Mouse (Mus musculus) liver, embryonic 14.5 days (tissue): Measurements from ENCODE around the gene Cand1.

Experiments
- CTCF ChIP-seq: IDR thresholded peaks from 2 replicates; pipeline ENCODE4 v1.5.1; 2016; ENCODE audit warnings: antibody characterized with exemption, low read depth, control low read depth
- EP300 ChIP-seq: IDR thresholded peaks from 2 replicates; pipeline ENCODE4 v1.6.1; 2016; ENCODE audit warnings: antibody characterized with exemption, low read depth

DNA sequence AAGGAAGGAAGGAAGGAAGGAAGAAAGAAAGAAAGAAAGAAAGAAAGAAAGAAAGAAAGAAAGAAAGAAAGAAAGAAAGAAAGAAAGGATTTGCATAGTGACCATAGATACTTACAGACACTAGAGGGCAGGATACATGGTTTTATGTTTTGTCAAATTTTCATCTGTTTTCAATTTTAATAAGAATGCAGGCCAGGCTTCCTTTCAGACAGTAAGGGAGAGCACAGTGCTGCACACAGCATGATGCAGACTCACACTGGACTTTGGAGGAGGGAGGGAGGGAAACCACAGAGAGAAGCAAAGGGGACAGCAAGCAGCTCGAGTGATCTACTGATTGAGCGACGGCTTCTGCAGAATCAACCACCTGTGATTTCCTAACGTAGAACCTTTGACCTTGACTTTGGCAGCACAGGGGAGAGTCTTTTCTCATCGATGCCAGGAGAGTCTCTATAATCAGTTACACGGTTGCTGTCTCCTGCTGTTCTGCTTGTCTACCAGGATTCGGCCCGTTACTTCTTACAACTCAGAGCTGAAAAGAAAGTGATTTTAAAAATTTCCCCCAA, 78.0 kb downstream of the Cand1 start:
- no peak for TF ChIP-seq CTCF
- TF ChIP-seq EP300, result no peak
